Mouse (Mus musculus) heart, postnatal 0 days (tissue): Measurements from ENCODE around the gene Ms4a15.

ENCODE experiments used
- CTCF ChIP-seq: IDR thresholded peaks from 2 replicates; pipeline ENCODE4 v1.5.1; 2016; ENCODE audit warnings: antibody characterized with exemption, control low read depth, low read depth
- EP300 ChIP-seq: IDR thresholded peaks from 2 replicates; pipeline ENCODE4 v1.6.1; 2016; ENCODE audit warnings: antibody characterized with exemption, low read depth

DNA sequence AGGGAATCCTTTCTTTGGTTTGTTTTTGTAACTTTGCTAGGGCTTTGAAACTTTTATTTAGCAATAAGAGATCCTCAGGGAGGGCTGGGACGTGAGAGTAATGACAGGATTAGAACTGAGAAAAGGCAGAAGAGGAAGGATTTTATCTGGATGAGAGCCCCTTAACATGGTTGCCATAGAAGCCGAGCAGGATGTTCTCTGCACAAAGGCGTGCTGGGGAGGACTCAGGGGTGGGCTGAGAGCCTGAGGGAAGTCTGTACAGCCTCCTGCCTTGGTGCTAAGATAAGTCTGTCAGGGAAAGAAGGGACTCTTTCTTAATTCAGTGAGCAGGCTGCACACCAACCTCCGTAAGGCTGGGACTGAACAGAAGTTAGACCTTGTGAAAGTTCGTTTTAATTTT lies 58.0 kb downstream of the Ms4a15 start:
- TF ChIP-seq CTCF (no peak), EP300 (no peak)
